Mouse (Mus musculus) layer of hippocampus, adult 9-11 months (tissue): Measurements from ENCODE around the gene Vmn1r6.
"Not testable (repeated sequence)": the region's sequence is repeated elsewhere in the genome, so short reads cannot be mapped to it uniquely, and the experiment has no call there.

Experiments
- DNase-seq: peaks from one replicate; pipeline ENCODE4 v3.0.0; 2022

The Vmn1r6 gene

GRCm38 (mm10) chr6:56996943-56997342 is at the start of gene Vmn1r6:
Vmn1r6 (plus strand) TSS chr6:56997243.
- DNase-seq: no peak

- DNase-seq: no peak
Measured at GRCm38 (mm10) chr6:56956436-56956835, 40.6 kb upstream of the Vmn1r6 start.

GRCm38 (mm10) chr6:56969973-56970372 is 27.1 kb upstream of the Vmn1r6 start, which contains the start of gene Vmn1r5:
Vmn1r5 (plus strand) TSS chr6:56970273.
- no peak for DNase-seq

GRCm38 (mm10) chr6:57025224-57025623 is 28.2 kb downstream of the Vmn1r6 start, which contains the start of gene Vmn1r7:
Vmn1r7 (minus strand) TSS chr6:57025324.
- DNase-seq: not testable (repeated sequence)

- DNase-seq: no peak
Measured at GRCm38 (mm10) chr6:57031984-57032383, 34.9 kb downstream of the Vmn1r6 start, which contains the start of gene Vmn1r8. Vmn1r8 (plus strand) TSS chr6:57032284.

GRCm38 (mm10) chr6:57034674-57035073 is 37.6 kb downstream of the Vmn1r6 start:
- no peak for DNase-seq
